Mouse (Mus musculus) lung, postnatal 4 days (tissue): ENCODE results near the gene Slit3.

ENCODE experiments used
- DNase-seq, 2 experiments: peaks; one replicate each; pipeline ENCODE4 v3.0.0; 2021

Gene Slit3

GRCm38 (mm10) chr11:35480146-35480545 lies 359.1 kb downstream of the Slit3 start:
- DNase-seq = no peak

GRCm38 (mm10) chr11:35481611-35482363 lies 360.8 kb downstream of the Slit3 start:
- DNase-seq = no peak

- no peak for DNase-seq
Measured at GRCm38 (mm10) chr11:35487966-35488365, 366.9 kb downstream of the Slit3 start.

- DNase-seq = no peak
Measured at GRCm38 (mm10) chr11:35491701-35492100, 370.7 kb downstream of the Slit3 start.

- no peak for DNase-seq
Measured at GRCm38 (mm10) chr11:35496874-35497273, 375.9 kb downstream of the Slit3 start.

- DNase-seq = no peak
Measured at GRCm38 (mm10) chr11:35497961-35498360, 376.9 kb downstream of the Slit3 start.

GRCm38 (mm10) chr11:35502128-35502527 lies 381.1 kb downstream of the Slit3 start:
- DNase-seq = no peak

GRCm38 (mm10) chr11:35504051-35504450 lies 383.0 kb downstream of the Slit3 start:
- no peak for DNase-seq

GRCm38 (mm10) chr11:35504916-35505315 lies 383.9 kb downstream of the Slit3 start:
- DNase-seq = no peak

- DNase-seq = no peak
Measured at GRCm38 (mm10) chr11:35505316-35505715, 384.3 kb downstream of the Slit3 start.

- DNase-seq = no peak
Measured at GRCm38 (mm10) chr11:35505817-35506216, 384.8 kb downstream of the Slit3 start.

GRCm38 (mm10) chr11:35507781-35508390 lies 386.9 kb downstream of the Slit3 start:
- no peak for DNase-seq

- no peak for DNase-seq
Measured at GRCm38 (mm10) chr11:35512686-35513085, 391.7 kb downstream of the Slit3 start.

GRCm38 (mm10) chr11:35513343-35513742 lies 392.3 kb downstream of the Slit3 start:
- DNase-seq = no peak

GRCm38 (mm10) chr11:35522802-35523452 lies 401.9 kb downstream of the Slit3 start:
- DNase-seq = no peak

- DNase-seq = no peak
Measured at GRCm38 (mm10) chr11:35523773-35524172, 402.7 kb downstream of the Slit3 start.

GRCm38 (mm10) chr11:35526219-35526762 lies 405.3 kb downstream of the Slit3 start:
- DNase-seq = peak in 1 of 2 experiments; percentile 37

- DNase-seq = no peak
Measured at GRCm38 (mm10) chr11:35527816-35528462, 406.9 kb downstream of the Slit3 start.

GRCm38 (mm10) chr11:35535027-35535426 lies 414.0 kb downstream of the Slit3 start:
- no peak for DNase-seq

GRCm38 (mm10) chr11:35537128-35538088 lies 416.4 kb downstream of the Slit3 start:
- DNase-seq = no peak

- DNase-seq = no peak
Measured at GRCm38 (mm10) chr11:35542731-35543130, 421.7 kb downstream of the Slit3 start.
